Mouse (Mus musculus) small intestine, adult 2 months (tissue): Measurements from ENCODE around the gene Abcc8. TPM values are rescaled to one million over a fixed set of nuclear protein-coding genes. Genes with fewer than 3 reads are reported as not detected.

Experiments
- H3K27ac ChIP-seq: fragments of 200-500 bp; 2 replicates; pipeline ENCODE4 v1.5.1; 2012; ENCODE audit warnings: low read depth, low read length, control low read depth, inconsistent platforms; ENCODE audit not compliant: insufficient read depth
- H3K27me3 ChIP-seq: fragments of 200-500 bp; 2 replicates; pipeline ENCODE4 v1.6.1; 2012; ENCODE audit warnings: mild to moderate bottlenecking, moderate library complexity, low read length, inconsistent platforms; ENCODE audit not compliant: control insufficient read depth, insufficient read depth
- H3K36me3 ChIP-seq: fragments of 200-500 bp; 2 replicates; pipeline ENCODE4 v1.6.1; 2012; ENCODE audit warnings: mild to moderate bottlenecking, low read length, control low read depth, inconsistent platforms; ENCODE audit not compliant: control insufficient read depth, insufficient read depth
- H3K4me1 ChIP-seq: fragments of 200-500 bp; 2 replicates; pipeline ENCODE4 v1.6.1; 2012; ENCODE audit warnings: low read length, inconsistent platforms, mixed read lengths; ENCODE audit not compliant: control insufficient read depth, insufficient read depth, insufficient read length
- H3K4me3 ChIP-seq: fragments of 200-500 bp; 2 replicates; pipeline ENCODE4 v1.5.1; 2012; ENCODE audit warnings: low read depth, mild to moderate bottlenecking, control low read depth, inconsistent platforms, low read length, moderate library complexity
- CTCF ChIP-seq: fragments of 200-500 bp; IDR thresholded peaks from 2 replicates; pipeline ENCODE4 v1.5.1; 2012; ENCODE audit warnings: low read depth, mild to moderate bottlenecking, control low read depth, inconsistent platforms, low read length, moderate library complexity, mixed read lengths; ENCODE audit not compliant: insufficient replicate concordance, insufficient read length; ENCODE audit errors: extremely low read depth
- POLR2A ChIP-seq: fragments of 200-500 bp; IDR thresholded peaks from 2 replicates; pipeline ENCODE4 v1.6.1; 2012; ENCODE audit warnings: low read depth, mild to moderate bottlenecking, control low read depth, inconsistent platforms, low read length, moderate library complexity
- WGBS: fragments of 180-500 bp; shearing (Covaris S2); methylation state at CpG from one replicate; pipeline ENCODE4 v1.1.7; 2018; 5-methylcytosine and 5-hydroxymethylcytosine counted together
- polyA plus RNA-seq: library from polyadenylated mRNA; depleted of rRNA; stranded (reverse); fragments of >200 nt; gene quantifications from 2 replicates; pipeline ENCODE4 v1.2.3, GENCODE M21; 2012

Gene Abcc8
- polyA plus RNA-seq, 1 experiment, result 1.3 TPM

GRCm38 (mm10) chr7:46157746-46158145 lies 22.1 kb downstream of the Abcc8 start:
- H3K4me1 ChIP-seq, result no peaks in the 10 kb centered on the region
- H3K27ac ChIP-seq, result no peak overlapping the region
- 67% methylated on average over 7 of the region's 7 CpGs for WGBS
- H3K4me3 ChIP-seq, result no peak overlapping the region
- no peaks in the 10 kb centered on the region for H3K36me3 ChIP-seq
- no peaks in the 10 kb centered on the region for H3K27me3 ChIP-seq
- TF ChIP-seq POLR2A (no peak), CTCF (no peak)

GRCm38 (mm10) chr7:46154498-46155488 lies 25.0 kb downstream of the Abcc8 start:
- WGBS, result 77% methylated on average over 18 of the region's 18 CpGs
- Histone ChIP-seq H3K36me3 (no peaks in the 10 kb centered on the region), H3K4me1 (no peaks in the 10 kb centered on the region), H3K27ac (no peak overlapping the region), H3K27me3 (no peaks in the 10 kb centered on the region), H3K4me3 (no peak overlapping the region)
- TF ChIP-seq CTCF (no peak), POLR2A (no peak)

GRCm38 (mm10) chr7:46152819-46153351 lies 26.9 kb downstream of the Abcc8 start:
- TF ChIP-seq CTCF, result no peak
- no peak for TF ChIP-seq POLR2A
- H3K36me3 ChIP-seq, result no peaks in the 10 kb centered on the region
- H3K27me3 ChIP-seq, result no peaks in the 10 kb centered on the region
- 34% methylated on average over 9 of the region's 9 CpGs for WGBS
- no peak overlapping the region for H3K4me3 ChIP-seq
- H3K27ac ChIP-seq, result no peak overlapping the region
- H3K4me1 ChIP-seq, result no peaks in the 10 kb centered on the region

GRCm38 (mm10) chr7:46147417-46147816 lies 32.4 kb downstream of the Abcc8 start:
- Histone ChIP-seq H3K4me3 (no peak overlapping the region), H3K27ac (no peak overlapping the region), H3K27me3 (no peaks in the 10 kb centered on the region), H3K36me3 (no peaks in the 10 kb centered on the region), H3K4me1 (no peaks in the 10 kb centered on the region)
- 38% methylated on average over 7 of the region's 7 CpGs for WGBS
- TF ChIP-seq CTCF (no peak), POLR2A (no peak)

- Histone ChIP-seq H3K27ac (no peak overlapping the region), H3K4me1 (no peaks in the 10 kb centered on the region), H3K36me3 (no peaks in the 10 kb centered on the region), H3K4me3 (no peak overlapping the region), H3K27me3 (no peaks in the 10 kb centered on the region)
- WGBS, result 81% methylated on average over 7 of the region's 7 CpGs
- no peak for TF ChIP-seq POLR2A
- no peak for TF ChIP-seq CTCF
These were observed 33.0 kb downstream of the Abcc8 start for GRCm38 (mm10) chr7:46146675-46147308.

GRCm38 (mm10) chr7:46144061-46144460 lies 35.8 kb downstream of the Abcc8 start:
- WGBS, result 83% methylated on average over 8 of the region's 8 CpGs
- Histone ChIP-seq H3K27me3 (no peaks in the 10 kb centered on the region), H3K4me3 (no peak overlapping the region), H3K27ac (no peak overlapping the region), H3K4me1 (no peaks in the 10 kb centered on the region), H3K36me3 (no peaks in the 10 kb centered on the region)
- TF ChIP-seq CTCF, result no peak
- no peak for TF ChIP-seq POLR2A
